Mouse (Mus musculus) erythroblast, embryonic 14.5 days (primary cell): Measurements from ENCODE around the gene Nxt1. TPM values are rescaled to one million over a fixed set of nuclear protein-coding genes. Genes with fewer than 3 reads are reported as not detected.

ENCODE experiments used
- H3K27me3 ChIP-seq: 2 replicates; pipeline ENCODE4 v1.6.1; 2012; ENCODE audit warnings: inconsistent platforms; ENCODE audit not compliant: control insufficient read depth
- H3K36me3 ChIP-seq: 2 replicates; pipeline ENCODE4 v1.6.1; 2012; ENCODE audit warnings: mild to moderate bottlenecking, inconsistent platforms; ENCODE audit not compliant: control insufficient read depth
- H3K4me1 ChIP-seq: 2 replicates; pipeline ENCODE4 v1.6.1; 2012; ENCODE audit warnings: inconsistent platforms; ENCODE audit not compliant: control insufficient read depth
- H3K4me3 ChIP-seq: replicated peaks from 2 replicates; pipeline ENCODE3; 2012; ENCODE audit warnings: moderate library complexity, mild to moderate bottlenecking, inconsistent platforms
- H3K9me3 ChIP-seq: 2 replicates; pipeline ENCODE4 v1.6.1; 2012; ENCODE audit warnings: low read length, inconsistent platforms, mixed read lengths; ENCODE audit not compliant: control insufficient read depth
- GATA1 ChIP-seq: IDR thresholded peaks from 2 replicates; pipeline ENCODE4 v1.6.1; 2012; ENCODE audit warnings: low read length, inconsistent platforms, mixed read lengths
- TAL1 ChIP-seq: IDR thresholded peaks from 3 replicates; pipeline ENCODE4 v1.6.1; 2012; ENCODE audit warnings: low read length, inconsistent platforms, mixed read lengths
- polyA plus RNA-seq: library from polyadenylated mRNA; stranded (reverse); fragments of >175 nt; gene quantifications from 2 replicates; pipeline ENCODE4 v1.2.3, GENCODE M21; 2012

Gene Nxt1
- polyA plus RNA-seq, 1 experiment, result 4.6 TPM

DNA sequence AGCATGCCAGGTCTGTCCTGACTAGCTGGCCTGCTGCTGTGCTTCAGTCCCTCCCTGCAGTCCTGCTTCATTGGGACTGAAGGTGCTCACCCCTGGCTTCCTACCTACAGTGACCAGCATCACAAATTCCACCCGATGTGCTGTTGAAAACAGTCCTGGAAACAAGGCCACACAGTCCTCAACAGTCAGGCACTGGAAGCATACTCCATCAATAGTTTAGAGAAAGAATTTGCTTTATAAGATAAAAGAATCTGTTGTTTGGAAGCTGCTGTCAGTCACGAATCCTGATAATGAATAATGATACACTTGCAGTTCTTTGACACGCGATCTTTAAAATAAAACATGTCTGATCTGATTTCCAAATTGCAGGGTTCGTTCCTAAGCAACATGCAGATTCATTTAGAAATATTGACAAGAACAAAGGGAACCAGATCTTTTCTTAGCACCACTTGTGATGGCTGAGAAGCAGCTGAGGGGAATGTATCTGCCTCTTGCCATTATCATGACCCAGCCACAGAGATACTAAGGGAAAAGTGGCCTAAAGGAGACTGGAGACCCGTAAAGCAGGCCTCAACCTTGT lies 27.9 kb upstream of the Nxt1 start:
- H3K27me3 ChIP-seq, result no peaks in the 10 kb centered on the region
- no peaks in the 10 kb centered on the region for H3K4me1 ChIP-seq
- no peaks in the 10 kb centered on the region for H3K9me3 ChIP-seq
- H3K36me3 ChIP-seq, result no peaks in the 10 kb centered on the region
- no peak overlapping the region for H3K4me3 ChIP-seq
- TF ChIP-seq GATA1, result no peak
- TF ChIP-seq TAL1, result no peak

DNA sequence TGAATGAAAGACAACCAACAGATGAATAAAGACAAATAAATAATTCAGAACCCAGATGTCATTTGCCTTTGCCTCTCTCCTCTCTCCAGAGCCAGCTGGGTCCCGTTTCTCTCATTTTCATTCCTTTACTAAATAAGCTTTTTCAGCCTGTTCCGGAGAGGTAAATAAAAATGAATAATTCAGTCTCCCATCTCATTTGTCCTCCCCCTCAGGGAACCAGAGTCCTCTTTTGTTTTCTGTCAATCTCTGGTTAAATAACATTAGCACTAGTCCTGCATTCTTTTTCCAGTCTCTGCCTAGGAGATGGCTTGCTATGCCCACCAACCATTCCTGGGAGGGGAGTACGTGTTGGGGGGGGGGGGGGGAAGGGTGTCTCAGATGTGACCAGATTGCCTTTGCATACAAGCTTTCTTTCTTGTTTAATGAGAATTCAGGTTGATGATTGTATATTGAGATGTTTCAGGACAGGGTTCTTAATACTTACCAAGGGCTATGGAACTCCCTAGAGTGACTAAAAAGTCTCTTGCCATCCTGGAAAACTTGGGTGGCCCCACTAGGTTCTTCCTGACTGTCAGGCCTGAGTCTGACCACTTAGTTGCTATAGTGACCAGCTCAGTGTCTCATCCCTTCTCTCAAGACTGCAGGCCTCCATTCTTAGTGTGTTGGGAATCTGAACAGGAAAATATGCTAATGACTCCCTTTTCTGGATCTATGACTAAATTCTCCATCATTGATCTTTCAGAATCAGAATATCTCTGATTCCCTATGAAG lies 21.6 kb upstream of the Nxt1 start:
- Histone ChIP-seq H3K4me1 (no peaks in the 10 kb centered on the region), H3K36me3 (no peaks in the 10 kb centered on the region), H3K4me3 (no peak overlapping the region), H3K27me3 (no peaks in the 10 kb centered on the region), H3K9me3 (no peaks in the 10 kb centered on the region)
- no peak for TF ChIP-seq GATA1
- TF ChIP-seq TAL1, result no peak

DNA sequence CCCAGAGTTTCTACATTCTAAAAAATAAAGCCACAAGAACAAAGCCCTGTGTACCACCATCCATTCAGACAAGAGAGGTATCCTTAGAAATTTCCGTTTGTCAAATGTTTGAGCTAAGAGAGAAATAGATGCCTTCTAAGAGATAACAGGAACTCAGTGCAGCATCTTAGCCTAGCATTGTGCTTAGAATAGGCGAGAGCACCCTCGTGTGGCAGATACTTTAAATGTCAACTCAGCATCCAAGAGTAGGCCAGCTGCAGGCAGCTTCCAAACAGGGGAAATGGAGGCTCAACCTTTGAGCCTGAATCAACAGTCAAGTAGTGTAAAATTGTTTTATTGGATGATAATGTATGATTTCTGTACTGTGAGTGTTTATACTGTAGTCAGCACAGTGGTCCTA lies 17.4 kb upstream of the Nxt1 start:
- H3K9me3 ChIP-seq, result no peaks in the 10 kb centered on the region
- H3K4me3 ChIP-seq, result no peak overlapping the region
- H3K4me1 ChIP-seq, result no peaks in the 10 kb centered on the region
- H3K36me3 ChIP-seq, result no peaks in the 10 kb centered on the region
- TF ChIP-seq GATA1 (no peak), TAL1 (no peak)
- no peaks in the 10 kb centered on the region for H3K27me3 ChIP-seq

DNA sequence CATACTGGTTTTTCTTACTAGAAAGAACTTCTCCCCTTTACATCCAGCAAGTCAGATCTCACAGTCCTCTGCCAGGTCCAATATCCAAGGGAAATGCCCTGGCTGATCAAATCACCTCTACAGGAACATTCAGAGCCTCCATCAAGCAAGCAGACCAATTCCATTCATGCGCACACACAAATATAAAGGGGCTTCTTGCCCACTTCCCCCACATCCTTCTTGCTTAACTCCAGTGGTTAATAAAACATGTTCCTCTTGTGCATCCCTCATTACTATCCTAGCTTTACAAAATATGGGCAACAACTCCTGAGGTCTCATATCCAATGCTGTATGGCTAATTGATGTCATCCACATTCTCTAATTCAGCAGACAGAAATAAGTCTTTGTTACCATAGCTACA lies 8.9 kb upstream of the Nxt1 start:
- Histone ChIP-seq H3K4me1 (no peaks in the 10 kb centered on the region), H3K36me3 (no peaks in the 10 kb centered on the region), H3K27me3 (peaks cover 7% of the 10 kb centered on the region), H3K4me3 (no peak overlapping the region), H3K9me3 (no peaks in the 10 kb centered on the region)
- no peak for TF ChIP-seq GATA1
- no peak for TF ChIP-seq TAL1

DNA sequence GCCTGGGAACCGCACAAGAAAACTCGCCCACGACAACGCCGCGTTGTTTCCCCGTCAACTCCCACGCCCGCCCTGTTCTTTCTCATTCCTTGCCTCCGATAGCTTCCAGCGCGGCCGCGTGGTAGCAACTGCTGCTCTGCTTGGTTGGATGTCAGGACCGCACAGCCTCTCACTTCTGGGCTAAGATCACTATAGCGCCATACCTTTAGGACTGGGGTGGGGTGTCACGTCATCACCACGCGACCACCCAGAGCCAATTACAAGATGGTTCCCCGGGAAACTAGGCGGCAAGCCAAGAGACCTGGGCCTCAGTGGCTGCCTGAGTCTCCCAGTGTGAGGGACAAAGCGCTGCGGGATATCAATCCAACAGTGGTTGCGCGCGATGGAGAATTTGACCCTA lies 5.4 kb downstream of the Nxt1 start:
- H3K36me3 ChIP-seq, result peaks cover 49% of the 10 kb centered on the region
- no peak for TF ChIP-seq TAL1
- TF ChIP-seq GATA1, result no peak
- peaks cover 80% of the 10 kb centered on the region for H3K4me1 ChIP-seq
- peak overlapping the region; percentile 53 for H3K4me3 ChIP-seq
- no peaks in the 10 kb centered on the region for H3K9me3 ChIP-seq
- no peaks in the 10 kb centered on the region for H3K27me3 ChIP-seq

DNA sequence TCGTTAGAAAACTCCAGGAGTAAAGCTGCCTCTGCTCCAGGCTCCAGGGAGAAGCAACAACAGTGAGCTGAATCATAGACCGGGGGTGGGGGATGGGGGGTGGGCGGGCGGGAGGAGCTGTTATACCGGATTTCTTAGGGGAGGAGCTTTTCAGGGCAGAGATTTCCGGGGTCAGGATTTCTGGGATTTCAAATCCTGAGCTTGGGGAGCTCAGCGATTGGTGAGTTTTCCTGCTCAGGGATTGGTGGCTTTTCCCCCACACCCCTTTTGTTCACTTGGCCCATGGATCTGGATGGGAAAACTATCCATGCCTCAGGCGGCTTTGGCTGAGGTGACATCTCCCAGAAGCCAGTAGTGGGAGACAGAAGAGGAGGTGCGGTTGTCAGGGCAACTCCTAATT lies 6.9 kb downstream of the Nxt1 start:
- peaks cover 55% of the 10 kb centered on the region for H3K36me3 ChIP-seq
- H3K4me3 ChIP-seq, result no peak overlapping the region
- H3K9me3 ChIP-seq, result no peaks in the 10 kb centered on the region
- H3K27me3 ChIP-seq, result no peaks in the 10 kb centered on the region
- peaks cover 72% of the 10 kb centered on the region for H3K4me1 ChIP-seq
- TF ChIP-seq GATA1 (no peak), TAL1 (no peak)

DNA sequence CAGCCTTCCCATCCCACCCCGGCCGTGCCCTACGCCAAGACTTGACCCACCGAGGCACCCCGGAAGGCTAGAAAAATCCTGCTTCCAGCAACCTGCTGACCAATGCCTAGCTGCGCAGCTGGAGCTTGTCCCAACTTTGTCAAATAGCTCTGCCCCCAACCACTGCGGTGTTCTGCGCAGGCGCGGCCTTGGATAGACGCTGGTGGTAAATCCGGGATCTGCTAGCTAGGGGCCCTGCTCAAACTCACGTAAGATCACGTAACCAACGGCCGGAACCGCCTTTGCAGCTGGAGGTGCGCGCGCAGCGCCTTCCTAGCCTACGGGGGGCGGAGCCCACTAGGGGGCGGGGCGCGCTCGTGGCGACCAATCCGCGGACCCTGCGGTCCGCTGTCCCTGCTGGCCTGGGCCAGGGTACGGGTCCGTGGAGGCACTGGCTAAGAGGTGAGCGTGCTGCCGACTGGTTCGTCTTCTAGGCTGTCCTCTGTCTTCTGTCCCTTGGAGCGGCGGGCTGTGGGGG lies 8.4 kb downstream of the Nxt1 start, which contains the start of gene Gzf1:
Gzf1 (plus strand) TSS at position 249 of the 517 bp plus-strand sequence.
- peaks cover 52% of the 10 kb centered on the region for H3K36me3 ChIP-seq
- H3K4me1 ChIP-seq, result peaks cover 67% of the 10 kb centered on the region
- TF ChIP-seq TAL1 (no peak), GATA1 (no peak)
- no peaks in the 10 kb centered on the region for H3K27me3 ChIP-seq
- H3K4me3 ChIP-seq, result peak within 1 kb of the TSS; percentile 97
- no peaks in the 10 kb centered on the region for H3K9me3 ChIP-seq

DNA sequence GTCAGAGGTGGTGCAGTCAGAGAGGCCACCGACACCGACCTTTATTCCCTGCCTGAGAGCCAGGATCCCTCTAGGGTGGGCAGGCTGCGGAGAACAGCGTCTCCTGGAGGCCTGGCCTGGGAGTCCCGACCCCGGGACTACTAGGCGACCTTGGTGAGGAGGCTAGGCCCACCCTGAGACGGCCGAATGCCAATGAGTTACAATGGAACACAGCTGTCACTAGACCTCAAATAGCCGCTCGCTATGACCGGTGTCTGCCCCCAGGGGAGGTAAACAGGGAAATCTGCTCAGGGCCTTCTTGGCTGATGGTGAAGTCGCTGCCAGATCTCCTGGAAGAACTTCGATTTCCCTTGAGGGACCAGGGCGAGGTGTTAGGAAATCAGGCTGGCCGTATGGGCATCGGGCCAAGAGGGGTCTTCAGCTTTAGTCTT lies 9.1 kb downstream of the Nxt1 start:
- Histone ChIP-seq H3K9me3 (no peaks in the 10 kb centered on the region), H3K27me3 (no peaks in the 10 kb centered on the region), H3K36me3 (peaks cover 51% of the 10 kb centered on the region), H3K4me1 (peaks cover 63% of the 10 kb centered on the region), H3K4me3 (peak overlapping the region; percentile 97)
- TF ChIP-seq TAL1, result no peak
- no peak for TF ChIP-seq GATA1

DNA sequence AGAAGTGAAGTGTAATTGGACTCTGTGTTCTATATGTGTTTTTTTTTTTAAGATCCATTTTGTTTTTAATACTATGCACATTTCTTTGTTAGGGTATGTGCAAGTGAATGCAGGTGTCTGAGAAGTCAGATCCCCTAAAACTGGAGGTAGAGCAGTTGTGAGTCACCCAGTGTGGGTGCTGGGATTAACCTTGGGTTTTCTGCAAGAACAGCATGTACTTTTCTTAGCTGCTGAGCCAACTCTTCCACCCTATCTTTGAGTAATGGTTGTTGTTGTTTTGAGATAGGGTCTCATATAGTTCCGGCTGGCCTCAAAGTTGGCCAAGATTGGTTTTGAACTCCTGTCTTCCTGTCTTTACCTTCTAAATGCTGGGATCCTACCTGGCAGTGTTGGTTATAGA lies 10.6 kb downstream of the Nxt1 start:
- H3K27me3 ChIP-seq, result no peaks in the 10 kb centered on the region
- no peak overlapping the region for H3K4me3 ChIP-seq
- H3K4me1 ChIP-seq, result peaks cover 54% of the 10 kb centered on the region
- no peak for TF ChIP-seq GATA1
- no peak for TF ChIP-seq TAL1
- peaks cover 47% of the 10 kb centered on the region for H3K36me3 ChIP-seq
- no peaks in the 10 kb centered on the region for H3K9me3 ChIP-seq
